Mouse (Mus musculus) midbrain, embryonic 11.5 days (tissue): ENCODE measurements around the gene H2-DMb1. TPM values are rescaled to one million over a fixed set of nuclear protein-coding genes. Genes with fewer than 3 reads are reported as not detected.

ENCODE experiments used
- ATAC-seq: fragments of 200-750 bp; cut with Nextera tagmentation; 2 replicates; pipeline ENCODE4 v1.8.0; 2017; ENCODE audit warnings: moderate TSS enrichment, moderate library complexity; ENCODE audit not compliant: low FRiP score
- DNase-seq: peaks from one replicate; pipeline ENCODE4 v3.0.0; 2015; ENCODE audit warnings: low spot score; ENCODE audit errors: missing footprints
- H3K27ac ChIP-seq: fragments of 300-500 bp; sonication (generic); 2 replicates; pipeline ENCODE4 v1.5.1; 2014; ENCODE audit warnings: low read depth, low read length
- H3K27me3 ChIP-seq: fragments of 300-500 bp; sonication (generic); 2 replicates; pipeline ENCODE4 v1.6.1; 2014; ENCODE audit warnings: mild to moderate bottlenecking, low read length, moderate library complexity, mixed read lengths; ENCODE audit not compliant: control insufficient read depth, insufficient read depth
- H3K36me3 ChIP-seq: fragments of 300-500 bp; sonication (generic); 2 replicates; pipeline ENCODE4 v1.6.1; 2014; ENCODE audit warnings: mild to moderate bottlenecking, low read length, moderate library complexity, mixed read lengths; ENCODE audit not compliant: control insufficient read depth, insufficient read depth
- H3K4me1 ChIP-seq: fragments of 300-500 bp; sonication (generic); 2 replicates; pipeline ENCODE4 v1.6.1; 2014; ENCODE audit warnings: low read length; ENCODE audit not compliant: control insufficient read depth, insufficient read depth
- H3K4me2 ChIP-seq: fragments of 300-500 bp; sonication (generic); 2 replicates; pipeline ENCODE4 v1.6.1; 2014; ENCODE audit warnings: mild to moderate bottlenecking, moderate library complexity
- H3K4me3 ChIP-seq: fragments of 300-500 bp; sonication (generic); 2 replicates; pipeline ENCODE4 v1.5.1; 2014; ENCODE audit warnings: low read depth, low read length
- H3K9ac ChIP-seq: fragments of 300-500 bp; sonication (generic); 2 replicates; pipeline ENCODE4 v1.6.1; 2014; ENCODE audit warnings: low read length
- H3K9me3 ChIP-seq: fragments of 300-500 bp; sonication (generic); 2 replicates; pipeline ENCODE4 v1.6.1; 2016; ENCODE audit warnings: low read length; ENCODE audit not compliant: control insufficient read depth
- WGBS: fragments of 180-500 bp; shearing (Covaris S2); extraction: QIAGEN DNeasy Blood & Tissue Kit; methylation state at CpG from one replicate; pipeline ENCODE4 v1.1.7; 2014; 5-methylcytosine and 5-hydroxymethylcytosine counted together
- polyA plus RNA-seq: library from polyadenylated mRNA; unstranded; fragments of >200 nt; fragmentation: Nextera tagmentation; extraction: Ambion mirVana; gene quantifications from 2 replicates; pipeline ENCODE4 v1.2.1, GENCODE M21; 2014

H2-DMb1 gene
- polyA plus RNA-seq: 0.25 and 0.38 TPM in 2 replicates

DNA sequence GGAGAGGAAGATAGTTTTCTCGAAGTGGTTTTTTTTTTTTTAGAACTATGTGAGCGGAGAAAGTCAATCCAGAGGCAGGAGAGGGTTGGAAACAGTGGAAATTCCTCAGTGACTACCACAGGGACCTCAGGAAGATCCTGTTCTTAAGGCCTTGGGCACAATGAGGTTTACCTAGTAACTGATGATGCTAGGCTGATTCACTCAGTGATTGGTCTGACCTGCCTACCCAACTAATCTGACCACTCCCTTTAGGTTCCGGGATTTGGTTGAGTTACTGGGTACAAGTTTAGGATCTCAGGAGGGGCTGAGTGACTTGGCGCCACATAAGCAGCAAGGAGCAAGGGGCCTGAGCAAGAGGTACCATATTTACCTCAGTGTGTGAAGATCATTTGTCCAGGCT is at the start of gene H2-DMb1:
TSS of gene H2-DMb1 (plus strand) at position 150 of the 400 bp plus-strand sequence.
- Histone ChIP-seq H3K27me3 (no peaks in the 10 kb centered on the region), H3K4me3 (no peak within 1 kb of the TSS), H3K4me2 (no peak within 1 kb of the TSS), H3K9me3 (no peaks in the 10 kb centered on the region), H3K9ac (no peak within 1 kb of the TSS), H3K27ac (no peak within 1 kb of the TSS), H3K4me1 (no peaks in the 10 kb centered on the region), H3K36me3 (no peaks in the 10 kb centered on the region)
- 62% methylated on average over 4 of the region's 4 CpGs for WGBS
- ATAC-seq (no peak), DNase-seq (no peak)

DNA sequence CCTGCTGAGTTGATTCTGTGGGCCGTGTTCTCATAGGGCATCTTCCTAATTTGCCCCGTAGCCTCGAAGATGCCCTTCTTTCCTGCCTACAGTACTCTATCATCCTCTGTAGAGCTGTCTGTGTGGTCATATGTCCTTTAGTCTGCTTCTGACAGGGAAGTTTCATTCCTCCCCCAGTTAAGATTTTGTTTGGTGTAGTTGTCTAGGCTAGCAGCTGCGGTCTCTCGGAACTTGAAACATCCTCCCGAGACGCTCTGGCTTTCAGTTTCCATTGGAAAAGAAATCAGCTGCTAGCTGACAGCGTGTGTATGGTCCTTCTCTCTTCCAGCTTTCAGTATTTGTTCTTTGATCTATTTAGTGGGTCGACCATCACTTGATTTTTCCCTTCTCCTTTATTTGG is 48.1 kb upstream of the H2-DMb1 start:
- H3K36me3 ChIP-seq: 0 out of 2 replicates have a peak, but pooled peaks cover 2% of the 10 kb centered on the region
- 89% methylated on average over 9 of the region's 9 CpGs for WGBS

DNA sequence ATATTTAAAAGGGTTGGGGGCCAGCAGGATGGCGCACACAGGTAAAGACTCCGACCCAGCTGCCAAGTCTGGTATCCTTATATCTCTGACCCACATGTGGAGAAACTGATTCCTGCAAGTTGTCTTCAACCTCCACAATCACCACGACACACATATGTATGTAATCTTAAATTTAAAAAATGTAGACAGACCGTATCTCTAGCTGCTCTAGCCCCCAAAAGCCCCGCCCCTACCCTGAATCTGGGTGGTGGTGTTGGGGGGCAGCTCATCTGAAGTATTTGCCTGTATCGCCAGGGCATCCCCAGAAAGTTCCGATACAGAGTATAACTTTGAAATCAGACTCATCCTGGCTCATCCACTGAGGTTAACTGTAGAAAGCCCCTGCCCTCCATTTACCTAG is 46.3 kb upstream of the H2-DMb1 start:
- DNase-seq (peak; percentile 77), ATAC-seq (no peak)
- WGBS: 85% methylated on average over 7 of the region's 7 CpGs
- no peaks in the 10 kb centered on the region for H3K9me3 ChIP-seq
- H3K27ac ChIP-seq: no peak overlapping the region
- 0 out of 2 replicates have a peak, but pooled peaks cover 2% of the 10 kb centered on the region for H3K36me3 ChIP-seq
- H3K4me2 ChIP-seq: no peak overlapping the region
- no peaks in the 10 kb centered on the region; the same call in 1 of the 2 replicates for H3K4me1 ChIP-seq
- no peak overlapping the region for H3K4me3 ChIP-seq
- no peak overlapping the region for H3K9ac ChIP-seq
- no peaks in the 10 kb centered on the region for H3K27me3 ChIP-seq

More for the DNA sequence above, 48.1 kb upstream of the H2-DMb1 start:
- Histone ChIP-seq H3K4me3 (no peak overlapping the region), H3K9me3 (no peaks in the 10 kb centered on the region), H3K27ac (no peak overlapping the region), H3K4me2 (no peak overlapping the region), H3K9ac (no peak overlapping the region), H3K4me1 (no peaks in the 10 kb centered on the region; the same call in 1 of the 2 replicates), H3K27me3 (no peaks in the 10 kb centered on the region)
- DNase-seq (no peak), ATAC-seq (no peak)

DNA sequence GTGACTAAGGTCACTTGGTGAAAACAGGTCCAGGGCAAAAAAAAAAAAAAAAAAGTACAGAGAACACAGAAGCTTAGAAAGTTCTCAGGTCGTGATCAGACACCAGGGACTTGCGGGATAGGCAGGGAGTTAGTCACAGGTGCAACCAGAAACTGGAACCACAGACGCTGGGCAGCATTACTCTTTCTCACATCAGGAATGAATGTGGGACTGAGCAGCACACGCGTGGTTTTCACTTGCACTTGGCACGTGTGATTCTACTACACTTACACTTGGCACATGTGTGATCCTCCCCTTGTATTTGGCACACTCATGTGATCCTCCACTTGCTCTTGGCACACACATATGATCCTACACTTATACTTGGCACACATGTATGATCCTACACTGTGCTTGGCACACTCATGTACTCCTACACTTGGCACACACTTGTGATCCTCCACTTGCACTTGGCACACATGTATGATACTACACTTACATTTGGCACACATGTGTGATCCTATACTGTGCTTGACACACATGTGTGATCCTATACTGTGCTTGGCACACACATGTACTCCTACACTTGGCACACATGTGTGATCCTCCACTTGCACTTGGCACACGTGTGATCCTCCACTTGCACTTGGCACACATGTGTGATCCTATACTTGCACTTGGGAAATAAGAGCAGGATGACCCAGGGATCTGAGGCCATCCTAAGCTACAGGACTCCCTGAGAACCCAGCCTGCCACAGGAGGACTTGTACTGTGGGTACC is 45.6 kb upstream of the H2-DMb1 start:
- 87% methylated on average over 7 of the region's 7 CpGs for WGBS
- H3K4me3 ChIP-seq: no peak overlapping the region
- DNase-seq: no peak
- H3K9ac ChIP-seq: no peak overlapping the region
- H3K4me1 ChIP-seq: no peaks in the 10 kb centered on the region
- H3K4me2 ChIP-seq: no peak overlapping the region
- H3K9me3 ChIP-seq: no peaks in the 10 kb centered on the region
- no peak overlapping the region for H3K27ac ChIP-seq
- H3K27me3 ChIP-seq: no peaks in the 10 kb centered on the region
- ATAC-seq: no peak
- peaks cover 5% of the 10 kb centered on the region; the same call in 1 of the 2 replicates for H3K36me3 ChIP-seq

DNA sequence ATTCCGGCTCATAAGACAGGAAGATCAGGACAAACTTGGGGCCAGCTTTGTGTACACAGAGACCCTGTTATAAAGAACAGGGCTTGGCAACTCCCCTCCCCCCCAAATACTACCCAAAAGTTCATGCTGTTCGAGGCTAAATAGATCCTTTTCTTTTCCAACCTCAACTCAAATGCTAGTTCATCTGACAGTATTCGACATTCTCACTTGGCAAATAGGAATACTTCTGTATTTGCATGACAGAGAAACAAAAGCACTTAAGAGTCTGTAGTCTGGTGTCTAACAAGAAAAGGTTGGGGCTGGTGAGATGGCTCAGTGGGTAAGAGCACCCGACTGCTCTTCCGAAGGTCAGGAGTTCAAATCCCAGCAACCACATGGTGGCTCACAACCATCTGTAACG is 44.4 kb upstream of the H2-DMb1 start:
- WGBS: 87% methylated on average over 5 of the region's 6 CpGs
- Histone ChIP-seq H3K9ac (no peak overlapping the region), H3K9me3 (no peaks in the 10 kb centered on the region), H3K27me3 (no peaks in the 10 kb centered on the region), H3K4me3 (no peak overlapping the region), H3K4me1 (no peaks in the 10 kb centered on the region), H3K36me3 (peaks cover 16% of the 10 kb centered on the region), H3K27ac (no peak overlapping the region), H3K4me2 (no peak overlapping the region)
- DNase-seq (peak; percentile 85), ATAC-seq (no peak)

DNA sequence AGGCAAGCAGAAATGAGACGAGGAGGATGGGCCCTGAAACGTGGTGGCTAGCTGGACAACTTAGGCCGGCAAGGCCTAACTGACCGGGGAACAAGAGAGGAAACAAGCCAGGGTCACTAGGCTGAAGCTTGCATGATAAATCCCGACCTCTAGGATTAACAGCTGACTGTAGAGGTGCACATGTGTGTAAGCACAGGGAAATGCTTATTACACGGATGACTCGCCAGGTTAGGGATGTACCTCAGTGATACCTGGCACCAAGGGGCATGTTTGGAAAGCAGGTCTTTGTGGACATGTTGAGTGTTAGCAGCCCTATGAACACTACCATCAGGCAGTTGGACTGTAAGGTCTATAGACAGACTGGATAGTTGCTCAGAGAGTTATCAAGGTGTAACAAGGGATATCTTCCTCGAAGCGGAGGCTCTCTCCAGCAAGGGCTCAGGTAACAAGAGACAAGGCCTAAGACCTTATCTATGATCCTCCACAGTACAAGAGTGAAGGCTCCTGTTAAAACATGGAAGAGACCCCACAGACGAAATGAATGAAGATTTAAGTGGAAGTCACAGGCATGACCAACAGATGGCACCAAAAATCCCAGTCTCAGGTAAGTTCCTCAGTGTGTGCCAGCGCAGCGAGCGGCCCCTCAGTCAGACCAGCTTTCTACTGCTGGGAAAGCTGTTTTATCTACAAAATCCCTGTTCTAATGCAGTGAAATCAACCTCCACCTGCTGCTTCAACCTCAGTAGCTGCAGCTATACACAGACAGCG is 43.6 kb upstream of the H2-DMb1 start:
- 0 out of 2 replicates have a peak, but pooled peaks have one; percentile 24 for ATAC-seq
- no peaks in the 10 kb centered on the region for H3K27me3 ChIP-seq

DNA sequence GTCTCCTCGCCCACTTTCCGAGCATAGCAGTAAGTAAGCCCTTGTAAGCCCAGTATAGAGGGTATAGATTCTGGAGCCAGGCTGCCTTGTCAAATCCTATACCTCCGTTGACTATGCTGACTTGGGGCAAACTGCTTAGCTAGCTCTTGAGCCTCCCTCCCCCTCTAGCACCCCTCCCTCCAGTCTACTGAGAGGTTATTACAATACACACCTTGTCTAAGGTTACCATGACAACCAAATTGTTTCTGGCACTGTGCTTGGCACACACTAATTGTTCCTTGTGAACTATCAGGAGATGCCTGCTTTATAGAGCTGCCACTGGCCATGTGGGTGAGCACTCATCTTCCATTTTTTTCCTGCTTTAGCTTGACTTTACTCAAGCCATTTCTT is 43.1 kb upstream of the H2-DMb1 start:
- no peaks in the 10 kb centered on the region for H3K4me1 ChIP-seq
- H3K27ac ChIP-seq: no peak overlapping the region
- DNase-seq: peak; percentile 85
- no peak overlapping the region for H3K9ac ChIP-seq
- no peaks in the 10 kb centered on the region for H3K9me3 ChIP-seq
- H3K4me3 ChIP-seq: no peak overlapping the region
- no peaks in the 10 kb centered on the region for H3K27me3 ChIP-seq
- H3K36me3 ChIP-seq: peaks cover 27% of the 10 kb centered on the region
- no peak overlapping the region for H3K4me2 ChIP-seq
- WGBS: 69% methylated on average over 3 of the region's 3 CpGs
- peak; percentile 33; the same call in 1 of the 2 replicates for ATAC-seq

More for the DNA sequence above, 43.6 kb upstream of the H2-DMb1 start:
- WGBS: 84% methylated on average over 14 of the region's 14 CpGs
- peak; percentile 84 for DNase-seq
- no peaks in the 10 kb centered on the region for H3K9me3 ChIP-seq
- no peak overlapping the region for H3K4me3 ChIP-seq
- no peak overlapping the region for H3K9ac ChIP-seq
- H3K27ac ChIP-seq: no peak overlapping the region
- H3K36me3 ChIP-seq: peaks cover 24% of the 10 kb centered on the region
- no peaks in the 10 kb centered on the region for H3K4me1 ChIP-seq
- no peak overlapping the region for H3K4me2 ChIP-seq

DNA sequence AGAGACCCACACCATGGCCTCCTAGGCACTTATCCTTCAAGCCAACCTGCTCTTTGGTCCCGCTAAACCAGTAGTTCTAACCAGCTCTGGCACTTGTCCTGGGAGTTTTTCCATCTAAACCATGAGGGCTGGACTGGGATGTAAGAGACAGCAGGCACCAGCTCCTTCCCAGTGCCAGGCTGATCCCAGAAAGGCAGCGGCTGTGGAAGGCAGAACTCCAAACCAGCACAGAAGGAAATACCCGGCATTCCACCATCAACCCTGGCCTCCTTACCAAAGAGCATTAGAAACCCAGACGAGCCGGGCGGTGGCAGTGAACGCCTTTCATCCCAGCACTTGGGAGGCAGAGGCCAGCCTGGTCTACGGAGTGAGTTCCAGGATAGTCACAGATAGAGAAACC is 42.6 kb upstream of the H2-DMb1 start:
- ATAC-seq (no peak), DNase-seq (peak; percentile 85)
- no peak overlapping the region for H3K27ac ChIP-seq
- no peak overlapping the region for H3K9ac ChIP-seq
- H3K9me3 ChIP-seq: no peaks in the 10 kb centered on the region
- 70% methylated on average over 8 of the region's 8 CpGs for WGBS
- peaks cover 33% of the 10 kb centered on the region for H3K36me3 ChIP-seq
- H3K27me3 ChIP-seq: no peaks in the 10 kb centered on the region
- H3K4me1 ChIP-seq: no peaks in the 10 kb centered on the region
- no peak overlapping the region for H3K4me2 ChIP-seq
- H3K4me3 ChIP-seq: no peak overlapping the region

DNA sequence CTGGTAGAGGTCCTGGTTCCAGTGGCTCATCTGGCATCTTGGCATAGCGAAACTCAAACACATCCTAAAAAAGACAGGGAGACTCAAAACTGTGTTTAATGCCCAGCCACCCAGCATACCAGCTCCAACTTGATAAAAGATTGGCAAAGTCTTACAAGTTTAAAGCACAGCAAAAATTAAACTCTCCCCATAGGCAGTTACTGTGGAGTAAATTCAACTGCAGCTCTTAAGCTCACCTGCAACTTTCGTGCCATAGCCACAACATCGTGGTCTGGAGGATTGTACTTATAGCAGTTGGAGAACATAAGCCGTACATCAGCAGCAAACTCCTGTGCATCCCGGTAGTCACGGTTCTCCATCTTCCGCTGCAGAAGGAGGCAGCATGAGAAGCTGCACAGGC is 38.8 kb upstream of the H2-DMb1 start:
- 94% methylated on average over 7 of the region's 7 CpGs for WGBS
- peak; percentile 82 for DNase-seq

More for the DNA sequence above, 38.8 kb upstream of the H2-DMb1 start:
- no peaks in the 10 kb centered on the region for H3K9me3 ChIP-seq
- H3K27me3 ChIP-seq: no peaks in the 10 kb centered on the region
- no peak overlapping the region for H3K27ac ChIP-seq
- H3K4me2 ChIP-seq: no peak overlapping the region
- no peak overlapping the region for H3K9ac ChIP-seq
- peaks cover 53% of the 10 kb centered on the region for H3K36me3 ChIP-seq
- H3K4me1 ChIP-seq: peaks cover 11% of the 10 kb centered on the region
- ATAC-seq: no peak
- H3K4me3 ChIP-seq: no peak overlapping the region
